Mouse (Mus musculus) heart, postnatal 36 days (tissue): ENCODE data around the gene Tmem132c. TPM values are rescaled to one million over a fixed set of nuclear protein-coding genes. Genes with fewer than 3 reads are reported as not detected.
A peak's percentile ranks its signal among the peaks of the same experiment; 100 is the strongest.

Source experiments
- DNase-seq, 2 experiments: peaks; one replicate each; pipeline ENCODE4 v3.0.0; 2021 to 2022
- intact Hi-C: fragments of 180-260 bp; cut with DNase I; formaldehyde crosslinking; loops from one replicate; pipeline ENCODE4 v1.15.1; 2025
- total RNA-seq, 2 experiments: library from RNA; stranded (reverse); gene quantifications; 2 replicates each; pipeline ENCODE4 v1.2.3; 2021

Tmem132c gene
- total RNA-seq, 2 experiments from 2014 or later = 0.11 TPM

- DNase-seq = no peak
- intact Hi-C loops = no loop called here
Measured at GRCm38 (mm10) chr5:127382571-127382970, 141.0 kb downstream of the Tmem132c start.

- no peak for DNase-seq
- intact Hi-C loops = no loop called here
Measured at GRCm38 (mm10) chr5:127391187-127391586, 149.6 kb downstream of the Tmem132c start.

- no peak for DNase-seq
- intact Hi-C loops = no loop called here
Measured at GRCm38 (mm10) chr5:127396889-127397288, 155.3 kb downstream of the Tmem132c start.

GRCm38 (mm10) chr5:127398010-127398409 lies 156.4 kb downstream of the Tmem132c start:
- no peak for DNase-seq
- intact Hi-C loops = no loop called here

GRCm38 (mm10) chr5:127405391-127406000 lies 163.9 kb downstream of the Tmem132c start:
- peak; percentile 10 to 63 for DNase-seq
- intact Hi-C loops = no loop called here

GRCm38 (mm10) chr5:127406014-127406655 lies 164.5 kb downstream of the Tmem132c start:
- no peak for DNase-seq
- intact Hi-C loops = no loop called here

GRCm38 (mm10) chr5:127416536-127416935 lies 174.9 kb downstream of the Tmem132c start:
- DNase-seq = no peak
- intact Hi-C loops = no loop called here

GRCm38 (mm10) chr5:127423936-127424335 lies 182.3 kb downstream of the Tmem132c start:
- intact Hi-C loops = no loop called here
- no peak for DNase-seq

- intact Hi-C loops = no loop called here
- no peak for DNase-seq
Measured at GRCm38 (mm10) chr5:127429124-127429523, 187.5 kb downstream of the Tmem132c start.

- no peak for DNase-seq
- intact Hi-C loops = no loop called here
Measured at GRCm38 (mm10) chr5:127431561-127431960, 190.0 kb downstream of the Tmem132c start.

GRCm38 (mm10) chr5:127436836-127437235 lies 195.2 kb downstream of the Tmem132c start:
- no peak for DNase-seq
- intact Hi-C loops = no loop called here

GRCm38 (mm10) chr5:127438639-127439038 lies 197.0 kb downstream of the Tmem132c start:
- intact Hi-C loops = no loop called here
- no peak for DNase-seq

- DNase-seq = no peak
- intact Hi-C loops = no loop called here
Measured at GRCm38 (mm10) chr5:127441963-127442362, 200.4 kb downstream of the Tmem132c start.

GRCm38 (mm10) chr5:127453580-127453979 lies 212.0 kb downstream of the Tmem132c start:
- intact Hi-C loops = loop anchor here (2.0 kb wide), 1 partner anchor 27 kb away; no protein-coding TSS in a partner anchor
- peak; percentile 21 to 52 for DNase-seq

GRCm38 (mm10) chr5:127454068-127454467 lies 212.5 kb downstream of the Tmem132c start:
- DNase-seq = no peak
- intact Hi-C loops = no loop called here

- intact Hi-C loops = no loop called here
- no peak for DNase-seq
Measured at GRCm38 (mm10) chr5:127456076-127456475, 214.5 kb downstream of the Tmem132c start.

- peak; percentile 9 to 27 for DNase-seq
- intact Hi-C loops = no loop called here
Measured at GRCm38 (mm10) chr5:127468151-127468550, 226.5 kb downstream of the Tmem132c start.

GRCm38 (mm10) chr5:127470351-127470750 lies 228.7 kb downstream of the Tmem132c start:
- intact Hi-C loops = no loop called here
- DNase-seq = no peak

- DNase-seq = no peak
- intact Hi-C loops = no loop called here
Measured at GRCm38 (mm10) chr5:127471902-127472301, 230.3 kb downstream of the Tmem132c start.

GRCm38 (mm10) chr5:127473706-127474105 lies 232.1 kb downstream of the Tmem132c start:
- DNase-seq = no peak
- intact Hi-C loops = no loop called here

GRCm38 (mm10) chr5:127474856-127475255 lies 233.2 kb downstream of the Tmem132c start:
- DNase-seq = no peak
- intact Hi-C loops = no loop called here

- DNase-seq = no peak
- intact Hi-C loops = loop anchor here (2.0 kb wide), 1 partner anchor 241 kb away; no protein-coding TSS in a partner anchor
Measured at GRCm38 (mm10) chr5:127477790-127478189, 236.2 kb downstream of the Tmem132c start.
